Mouse (Mus musculus) stomach, embryonic 14.5 days (tissue): ENCODE data around the gene Vmn1r1. TPM values are rescaled to one million over a fixed set of nuclear protein-coding genes. Genes with fewer than 3 reads are reported as not detected.

Experiments
- ATAC-seq: fragments of 200-750 bp; cut with Nextera tagmentation; 2 replicates; pipeline ENCODE4 v1.8.0; 2017; ENCODE audit warnings: low read depth, moderate TSS enrichment; ENCODE audit not compliant: insufficient number of reproducible peaks, insufficient read depth, low FRiP score
- H3K27ac ChIP-seq: fragments of 300-500 bp; sonication (generic); 2 replicates; pipeline ENCODE4 v1.5.1; 2014; ENCODE audit warnings: mild to moderate bottlenecking, low read length, moderate library complexity, mixed read lengths
- H3K27me3 ChIP-seq: fragments of 300-500 bp; sonication (generic); 2 replicates; pipeline ENCODE4 v1.6.1; 2014; ENCODE audit warnings: low read length, control low read depth, mixed read lengths; ENCODE audit not compliant: control insufficient read depth, insufficient read depth
- H3K36me3 ChIP-seq: fragments of 300-500 bp; sonication (generic); 2 replicates; pipeline ENCODE4 v1.6.1; 2014; ENCODE audit warnings: mild to moderate bottlenecking, control low read depth, low read length, moderate library complexity, mixed read lengths; ENCODE audit not compliant: control insufficient read depth, insufficient read depth
- H3K4me1 ChIP-seq: fragments of 300-500 bp; sonication (generic); 2 replicates; pipeline ENCODE4 v1.6.1; 2014; ENCODE audit warnings: low read length, control low read depth, mixed read lengths; ENCODE audit not compliant: control insufficient read depth, insufficient read depth
- H3K4me2 ChIP-seq: fragments of 300-500 bp; sonication (generic); replicated peaks from 2 replicates; pipeline ENCODE4 v1.6.1; 2014; ENCODE audit warnings: low read depth, low read length, control low read depth
- H3K4me3 ChIP-seq: fragments of 300-500 bp; sonication (generic); 2 replicates; pipeline ENCODE4 v1.5.1; 2014; ENCODE audit warnings: low read depth, low read length, control low read depth
- H3K9ac ChIP-seq: fragments of 300-500 bp; sonication (generic); replicated peaks from 2 replicates; pipeline ENCODE4 v1.6.1; 2014; ENCODE audit warnings: low read depth, mild to moderate bottlenecking, control low read depth, low read length, moderate library complexity, mixed read lengths
- H3K9me3 ChIP-seq: fragments of 300-500 bp; sonication (generic); 2 replicates; pipeline ENCODE4 v1.6.1; 2016; ENCODE audit warnings: low read depth, low read length, control low read depth; ENCODE audit not compliant: control insufficient read depth
- WGBS: fragments of 180-500 bp; shearing (Covaris S2); extraction: QIAGEN DNeasy Blood & Tissue Kit; methylation state at CpG from one replicate; pipeline ENCODE4 v1.1.7; 2014; 5-methylcytosine and 5-hydroxymethylcytosine counted together
- polyA plus RNA-seq: library from polyadenylated mRNA; unstranded; fragments of >200 nt; fragmentation: Nextera tagmentation; extraction: Ambion mirVana; gene quantifications from 2 replicates; pipeline ENCODE4 v1.2.1, GENCODE M21; 2014

The Vmn1r1 gene
- polyA plus RNA-seq, 1 experiment from 2014 or later = not detected

DNA sequence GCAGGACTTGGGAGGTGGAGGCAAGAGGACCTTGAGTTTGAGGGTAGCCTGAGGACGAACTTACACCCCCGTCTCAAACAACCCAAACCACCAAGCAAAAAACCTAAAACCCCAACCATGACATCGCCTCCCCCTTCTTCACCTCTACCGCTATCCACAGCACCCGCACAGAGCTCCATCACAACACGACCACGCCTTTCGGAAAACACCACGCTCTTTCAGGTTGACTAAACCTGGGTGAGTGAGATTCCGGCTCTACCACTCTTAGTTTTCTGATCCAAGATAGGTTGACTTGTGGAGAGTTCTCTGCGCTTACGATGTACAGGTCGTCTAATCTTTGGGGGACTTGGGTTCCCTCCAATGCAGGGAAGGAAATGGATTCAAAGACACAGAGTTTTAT, 21.6 kb downstream of the Vmn1r1 start:
- 92% methylated on average over 13 of the region's 13 CpGs for WGBS
- ATAC-seq = no peak
- no peaks in the 10 kb centered on the region for H3K27me3 ChIP-seq
- no peak overlapping the region for H3K4me2 ChIP-seq
- no peaks in the 10 kb centered on the region for H3K4me1 ChIP-seq
- no peak overlapping the region for H3K27ac ChIP-seq
- no peaks in the 10 kb centered on the region for H3K36me3 ChIP-seq
- no peak overlapping the region for H3K4me3 ChIP-seq
- H3K9ac ChIP-seq = no peak overlapping the region
- H3K9me3 ChIP-seq = no peaks in the 10 kb centered on the region

DNA sequence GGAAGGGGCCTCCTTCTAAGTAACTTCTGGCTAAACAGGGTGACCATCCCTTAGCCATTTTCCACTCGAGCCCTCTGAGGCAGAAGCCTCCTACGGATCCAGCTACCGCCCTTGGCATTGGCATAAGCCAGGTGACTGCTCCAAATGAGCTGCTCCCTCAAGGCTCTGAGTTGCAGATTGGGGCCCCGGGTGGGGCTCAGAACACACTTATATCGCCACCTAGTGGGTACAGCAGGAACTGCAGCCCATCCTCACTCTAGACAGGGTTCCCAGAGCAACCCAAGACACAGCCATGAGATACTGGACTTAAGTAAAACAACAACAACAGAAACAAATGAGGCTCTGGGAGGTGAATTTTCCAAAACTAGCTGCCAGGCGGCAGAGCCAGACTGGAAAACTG, 23.9 kb downstream of the Vmn1r1 start:
- ATAC-seq = peak; percentile 34; the same call in 1 of the 2 replicates
- no peaks in the 10 kb centered on the region for H3K9me3 ChIP-seq
- H3K27ac ChIP-seq = no peak overlapping the region
- H3K4me2 ChIP-seq = peak overlapping the region; percentile 1; the same call in 1 of the 2 replicates
- H3K4me3 ChIP-seq = no peak overlapping the region
- no peaks in the 10 kb centered on the region for H3K27me3 ChIP-seq
- no peaks in the 10 kb centered on the region for H3K36me3 ChIP-seq
- WGBS = 2% methylated on average over 6 of the region's 6 CpGs
- H3K9ac ChIP-seq = no peak overlapping the region
- H3K4me1 ChIP-seq = no peaks in the 10 kb centered on the region

DNA sequence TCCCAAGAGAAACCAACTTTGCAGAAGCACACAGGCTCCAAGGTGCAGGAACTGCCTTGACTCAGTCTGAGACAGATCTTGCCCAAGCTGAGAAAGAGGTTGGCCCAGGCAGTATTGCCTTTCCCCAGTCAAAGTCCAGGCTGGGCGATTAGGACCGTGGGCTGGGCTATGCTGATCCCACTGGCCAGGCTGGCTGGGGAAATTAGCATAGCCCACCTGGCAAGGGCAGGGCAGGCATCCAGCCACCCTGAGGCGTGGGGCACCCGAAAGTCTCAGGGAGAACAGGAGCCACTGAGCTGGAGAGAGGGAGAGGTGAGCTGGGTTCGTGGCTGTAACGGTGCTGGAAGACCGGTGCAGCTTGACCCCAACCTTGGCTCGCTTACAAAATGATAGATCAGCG, 24.3 kb downstream of the Vmn1r1 start:
- H3K4me3 ChIP-seq = no peak overlapping the region
- H3K9me3 ChIP-seq = no peaks in the 10 kb centered on the region
- H3K27me3 ChIP-seq = no peaks in the 10 kb centered on the region
- peak overlapping the region; percentile 1; the same call in 1 of the 2 replicates for H3K4me2 ChIP-seq
- no peaks in the 10 kb centered on the region for H3K4me1 ChIP-seq
- H3K36me3 ChIP-seq = no peaks in the 10 kb centered on the region
- H3K9ac ChIP-seq = no peak overlapping the region
- WGBS = 32% methylated on average over 9 of the region's 9 CpGs
- no peak for ATAC-seq
- no peak overlapping the region for H3K27ac ChIP-seq

GRCm38 (mm10) chr1:182138172-182138571, 26.1 kb downstream of the Vmn1r1 start:
- Histone ChIP-seq H3K36me3 (no peaks in the 10 kb centered on the region), H3K27ac (no peak overlapping the region), H3K9me3 (no peaks in the 10 kb centered on the region), H3K4me3 (no peak overlapping the region), H3K9ac (no peak overlapping the region), H3K4me2 (no peak overlapping the region), H3K27me3 (no peaks in the 10 kb centered on the region), H3K4me1 (no peaks in the 10 kb centered on the region)
- ATAC-seq = no peak
- WGBS = 59% methylated on average over 8 of the region's 8 CpGs

- Histone ChIP-seq H3K9me3 (no peaks in the 10 kb centered on the region), H3K4me2 (no peak overlapping the region), H3K9ac (no peak overlapping the region), H3K4me1 (no peaks in the 10 kb centered on the region), H3K36me3 (peaks cover 3% of the 10 kb centered on the region; the same call in 1 of the 2 replicates), H3K4me3 (no peak overlapping the region), H3K27me3 (no peaks in the 10 kb centered on the region), H3K27ac (no peak overlapping the region)
- WGBS = 50% methylated on average over 28 of the region's 28 CpGs
- ATAC-seq = no peak
These were observed 26.8 kb downstream of the Vmn1r1 start for GRCm38 (mm10) chr1:182137204-182138125.

DNA sequence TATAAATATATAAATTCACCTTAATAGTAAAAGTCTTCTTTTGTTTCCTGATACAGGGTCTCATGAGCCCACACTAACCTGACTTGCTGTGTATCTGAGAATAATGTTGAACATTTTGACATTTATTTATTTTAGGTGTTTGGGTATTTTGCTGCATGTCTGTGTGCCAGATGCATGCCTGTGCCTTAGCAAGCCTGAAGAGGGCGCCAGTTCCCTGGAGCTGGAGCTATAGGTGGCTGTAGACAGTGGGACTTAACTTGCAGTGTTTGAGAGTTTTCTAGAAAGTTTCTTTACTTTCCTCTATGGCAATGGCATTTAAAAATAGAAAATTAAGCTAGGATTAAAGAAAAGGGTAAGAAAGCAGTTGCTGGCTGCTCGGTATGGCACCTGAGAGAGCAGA, 33.5 kb downstream of the Vmn1r1 start:
- Histone ChIP-seq H3K4me3 (no peak overlapping the region), H3K27ac (no peak overlapping the region), H3K9ac (no peak overlapping the region), H3K4me2 (no peak overlapping the region), H3K36me3 (peaks cover 13% of the 10 kb centered on the region), H3K4me1 (peaks cover 2% of the 10 kb centered on the region; the same call in 1 of the 2 replicates), H3K27me3 (no peaks in the 10 kb centered on the region), H3K9me3 (no peaks in the 10 kb centered on the region)
- WGBS = 45% methylated on average over 2 of the region's 2 CpGs
- no peak for ATAC-seq

DNA sequence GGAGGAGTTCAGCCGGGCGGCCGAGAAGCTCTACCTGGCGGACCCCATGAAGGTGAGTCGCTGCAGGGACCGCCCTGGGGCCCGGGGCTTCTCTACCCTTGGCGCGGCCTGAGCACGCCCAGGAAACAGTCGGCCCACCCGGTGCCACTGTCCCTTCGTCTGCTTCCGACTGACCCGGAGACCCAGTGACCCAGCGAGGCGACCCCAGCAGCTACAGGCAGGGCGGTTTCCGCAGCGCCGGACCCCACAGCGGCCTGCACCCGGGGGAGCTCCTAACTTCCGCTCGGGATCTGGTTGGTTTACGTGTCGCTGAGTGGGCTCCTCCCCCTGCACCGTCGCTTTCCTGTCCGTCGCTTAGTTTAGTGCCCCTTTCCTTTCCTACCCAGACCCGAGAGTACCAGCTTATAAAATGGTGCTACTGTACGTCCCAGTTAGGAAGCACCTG, 39.3 kb downstream of the Vmn1r1 start:
- no peaks in the 10 kb centered on the region for H3K9me3 ChIP-seq
- peak; percentile 93 for ATAC-seq
- no peaks in the 10 kb centered on the region for H3K27me3 ChIP-seq

DNA sequence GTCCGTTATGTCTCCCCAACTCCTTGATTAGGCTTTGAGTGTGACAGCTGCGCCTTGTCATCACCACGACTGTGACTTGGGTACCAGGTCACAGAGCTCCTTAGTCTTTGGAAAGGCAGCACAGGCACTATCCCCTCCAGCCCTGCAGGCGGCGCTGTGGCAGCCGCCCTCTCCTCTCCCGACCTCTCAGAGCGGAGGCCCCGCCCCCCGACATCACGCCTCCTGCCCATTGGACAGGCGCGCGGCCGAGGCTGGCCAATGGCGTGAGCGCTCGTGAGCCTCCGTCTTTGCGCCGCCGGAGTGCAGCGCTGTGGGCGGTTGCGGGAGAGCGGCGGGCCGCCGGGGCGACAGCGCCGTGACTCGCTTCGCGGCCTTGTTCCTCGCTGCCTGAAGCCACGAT, 39.8 kb downstream of the Vmn1r1 start, which contains the start of gene Srp9:
Gene Srp9, plus strand, starts transcription at position 232 of the 400 bp plus-strand sequence.
- peaks cover 6% of the 10 kb centered on the region; the same call in 1 of the 2 replicates for H3K4me1 ChIP-seq
- peak; percentile 99 for ATAC-seq
- H3K27me3 ChIP-seq = no peaks in the 10 kb centered on the region
- H3K9ac ChIP-seq = peak within 1 kb of the TSS; percentile 67
- H3K36me3 ChIP-seq = peaks cover 4% of the 10 kb centered on the region; the same call in 1 of the 2 replicates
- WGBS = under 1% methylated on average over 37 of the region's 37 CpGs
- peak within 1 kb of the TSS; percentile 74; the same call in 1 of the 2 replicates for H3K27ac ChIP-seq
- H3K4me3 ChIP-seq = peak within 1 kb of the TSS; percentile 87
- H3K4me2 ChIP-seq = peak within 1 kb of the TSS; percentile 77
- H3K9me3 ChIP-seq = no peaks in the 10 kb centered on the region

More for the DNA sequence above, 39.3 kb downstream of the Vmn1r1 start:
- peak overlapping the region; percentile 74; the same call in 1 of the 2 replicates for H3K27ac ChIP-seq
- under 1% methylated on average over 33 of the region's 33 CpGs for whole genome bisulfite sequencing
- H3K36me3 ChIP-seq = peaks cover 4% of the 10 kb centered on the region; the same call in 1 of the 2 replicates
- peak overlapping the region; percentile 87 for H3K4me3 ChIP-seq
- peak overlapping the region; percentile 67 for H3K9ac ChIP-seq
- H3K4me2 ChIP-seq = peak overlapping the region; percentile 77
- H3K4me1 ChIP-seq = peaks cover 6% of the 10 kb centered on the region; the same call in 1 of the 2 replicates
